ENCODE assay signal across 30 mouse cellular contexts in genomic region chr9:84517064-84517463, GRCm38 (mm10).
"Had no signal": no experiment of that assay in that cellular context is flagged by ENCODE, and none has a peak within 500 bp of the region (broad histone marks: within the 10 kb centered on the region; RNA-seq: fewer than 3 reads in every experiment).

No protein-coding gene starts in this region.

- H3K27me3 ChIP-seq: limb, embryonic 12.5 days; limb, embryonic 13.5 days; limb, embryonic 15.5 days; liver, embryonic 12.5 days; liver, embryonic 13.5 days; liver, embryonic 15.5 days; lung, embryonic 15.5 days; megakaryocyte, embryonic 14.5 days; midbrain, embryonic 12.5 days; midbrain, embryonic 13.5 days; midbrain, embryonic 15.5 days; neural tube, embryonic 12.5 days; neural tube, embryonic 13.5 days had no signal

- H3K27ac ChIP-seq: left cerebral cortex, adult 2 months; limb, embryonic 10.5 days; limb, embryonic 12.5 days; limb, embryonic 13.5 days; limb, embryonic 15.5 days; liver, embryonic 12.5 days; liver, embryonic 13.5 days; liver, embryonic 14.5 days; liver, embryonic 15.5 days; lung, embryonic 15.5 days; macrophage; midbrain, embryonic 10.5 days; midbrain, embryonic 12.5 days; midbrain, embryonic 13.5 days; midbrain, embryonic 15.5 days; neural tube, embryonic 12.5 days; neural tube, embryonic 13.5 days had no signal

- H3K4me1 ChIP-seq: limb, embryonic 10.5 days; limb, embryonic 12.5 days; limb, embryonic 13.5 days; limb, embryonic 15.5 days; liver, embryonic 12.5 days; liver, embryonic 13.5 days; liver, embryonic 15.5 days; lung, embryonic 15.5 days; megakaryocyte, embryonic 14.5 days; midbrain, embryonic 10.5 days; midbrain, embryonic 12.5 days; midbrain, embryonic 13.5 days; midbrain, embryonic 15.5 days; neural tube, embryonic 12.5 days; neural tube, embryonic 13.5 days had no signal

- H3K4me2 ChIP-seq: limb, embryonic 12.5 days; limb, embryonic 13.5 days; limb, embryonic 15.5 days; liver, embryonic 11.5 days; liver, embryonic 12.5 days; liver, embryonic 13.5 days; liver, embryonic 15.5 days; lung, embryonic 15.5 days; midbrain, embryonic 11.5 days; midbrain, embryonic 12.5 days; midbrain, embryonic 13.5 days; midbrain, embryonic 15.5 days; neural tube, embryonic 12.5 days; neural tube, embryonic 13.5 days had no signal

- H3K9me3 ChIP-seq: limb, embryonic 10.5 days; limb, embryonic 12.5 days; limb, embryonic 13.5 days; limb, embryonic 15.5 days; liver, embryonic 12.5 days; liver, embryonic 13.5 days; liver, embryonic 15.5 days; lung, embryonic 15.5 days; megakaryocyte, embryonic 14.5 days; midbrain, embryonic 10.5 days; midbrain, embryonic 12.5 days; midbrain, embryonic 13.5 days; midbrain, embryonic 15.5 days; neural tube, embryonic 12.5 days; neural tube, embryonic 13.5 days had no signal

- H3K36me3 ChIP-seq: limb, embryonic 10.5 days; limb, embryonic 12.5 days; limb, embryonic 13.5 days; limb, embryonic 15.5 days; liver, embryonic 12.5 days; liver, embryonic 13.5 days; liver, embryonic 15.5 days; lung, embryonic 15.5 days; midbrain, embryonic 10.5 days; midbrain, embryonic 12.5 days; midbrain, embryonic 13.5 days; midbrain, embryonic 15.5 days; neural tube, embryonic 12.5 days; neural tube, embryonic 13.5 days had no signal

- DNase-seq: liver; liver, embryonic 13.5 days; liver, postnatal 0 days; lung, adult 18-20 months; lung, adult 2 months; lung, postnatal 14 days; lung, postnatal 4 days; midbrain, embryonic 14.5 days had no signal

- H3K9ac ChIP-seq: limb, embryonic 12.5 days; limb, embryonic 13.5 days; limb, embryonic 15.5 days; liver, embryonic 12.5 days; liver, embryonic 13.5 days; liver, embryonic 14.5 days; liver, embryonic 15.5 days; liver, postnatal 0 days; lung, embryonic 15.5 days; midbrain, embryonic 12.5 days; midbrain, embryonic 13.5 days; midbrain, embryonic 15.5 days; neural tube, embryonic 12.5 days; neural tube, embryonic 13.5 days had no signal

- H3K4me3 ChIP-seq: left cerebral cortex, adult 2 months; limb, embryonic 10.5 days; limb, embryonic 12.5 days; limb, embryonic 13.5 days; limb, embryonic 15.5 days; liver, embryonic 12.5 days; liver, embryonic 13.5 days; liver, embryonic 15.5 days; lung, embryonic 15.5 days; megakaryocyte, embryonic 14.5 days; midbrain, embryonic 10.5 days; midbrain, embryonic 12.5 days; midbrain, embryonic 13.5 days; midbrain, embryonic 15.5 days; myocyte; neural tube, embryonic 12.5 days; neural tube, embryonic 13.5 days had no signal

- ATAC-seq: liver, embryonic 12.5 days; liver, postnatal 0 days; lung, postnatal 0 days; midbrain, embryonic 13.5 days; midbrain, embryonic 15.5 days; midbrain, embryonic 16.5 days had no signal
